Comparison of ENCODE assay signal across 26 mouse cellular contexts in the genomic region with DNA sequence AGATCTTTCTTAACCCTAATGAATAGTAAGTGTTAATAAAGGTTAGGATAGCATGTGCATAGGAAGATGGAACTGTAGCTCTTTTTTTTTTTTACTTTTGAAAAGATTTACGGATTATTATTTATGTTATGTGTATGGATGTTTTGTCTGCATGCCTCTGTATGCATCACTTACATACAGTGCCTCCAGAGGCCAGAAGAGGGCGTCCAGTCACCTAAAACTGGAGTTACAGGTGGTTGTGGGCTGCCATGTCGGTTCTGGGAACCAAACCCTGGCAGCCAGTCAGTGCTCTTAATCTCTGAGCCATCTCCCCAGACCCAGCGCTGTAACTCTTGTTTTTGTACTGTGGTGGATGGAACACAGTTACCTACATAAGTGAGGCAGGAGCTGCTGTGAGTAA. TPM values are rescaled to one million over a fixed set of nuclear protein-coding genes. Genes with fewer than 3 reads are reported as not detected.
A peak's percentile ranks its signal among the peaks of the same experiment; 100 is the strongest.
DNase-seq lines count a peak whose midpoint lies in the region; ATAC-seq and TF ChIP-seq lines count a peak whose summit lies in the region.
"Had no signal": no experiment of that assay in that cellular context is flagged by ENCODE, and none has a peak within 500 bp of the region (broad histone marks: within the 10 kb centered on the region; RNA-seq: fewer than 3 reads in every experiment).

No protein-coding gene starts in this region.

- H3K9ac ChIP-seq in intestine, postnatal 0 days (ENCODE audit: low read depth, low read length) = no peak overlapping the region
- no peak overlapping the region for H3K9ac ChIP-seq in intestine, embryonic 16.5 days (ENCODE audit: low read depth, low read length)
- H3K9ac ChIP-seq in lung, postnatal 0 days (replicated peaks; ENCODE audit: low read depth) = no peak overlapping the region
- no peak overlapping the region for H3K9ac ChIP-seq in MEL (ENCODE audit: control insufficient read depth, low read depth, low read length, poor library complexity, severe bottlenecking)
- H3K9ac ChIP-seq: embryonic facial prominence, embryonic 15.5 days; heart, embryonic 12.5 days; hindbrain, embryonic 13.5 days; limb, embryonic 12.5 days; liver, embryonic 13.5 days; lung, embryonic 15.5 days had no signal

- H3K4me1 ChIP-seq in intestine, postnatal 0 days (replicated peaks; ENCODE audit: control insufficient read depth, insufficient read depth, low read length) = no peaks in the 10 kb centered on the region
- peaks cover 17% of the 10 kb centered on the region; the same call in 1 of the 2 replicates for H3K4me1 ChIP-seq in intestine, embryonic 16.5 days (ENCODE audit: control insufficient read depth, insufficient read depth, low read length)
- H3K4me1 ChIP-seq in lung, postnatal 0 days (ENCODE audit: insufficient read depth, low read depth, low read length) = 0 out of 2 replicates have a peak, but pooled peaks cover 4% of the 10 kb centered on the region
- H3K4me1 ChIP-seq in MEL (ENCODE audit: control insufficient read depth in 1 of 2, insufficient read depth in 2 of 2, low read length in 2 of 2) = no peaks in the 10 kb centered on the region
- peaks cover 43% of the 10 kb centered on the region for H3K4me1 ChIP-seq in olfactory bulb, adult 2 months (ENCODE audit: control insufficient read depth, insufficient read depth, low read length)
- H3K4me1 ChIP-seq: liver, embryonic 13.5 days had no signal

- peak; percentile 31 for TF ChIP-seq RAD21 in MEL (IDR thresholded peaks at IDR 0.05; ENCODE audit: low read depth, low read length)

- no peak for DNase-seq in lung, postnatal 0 days (ENCODE audit: low spot score)
- DNase-seq in lung, postnatal 14 days = no peak
- DNase-seq in MEL (ENCODE audit: low read depth, low spot score) = peak; percentile 25
- no peak for DNase-seq in left cerebral cortex, adult 8-10 months (ENCODE audit: low spot score in 2 of 2)
- DNase-seq: adrenal gland, adult 8-10 months; cerebellum, adult 8-10 months; gastrocnemius, postnatal 10 days; heart, postnatal 14 days; kidney, postnatal 4 days; liver, embryonic 13.5 days; right cerebral cortex, postnatal 14 days had no signal

- TF ChIP-seq CTCF in intestine, postnatal 0 days (IDR thresholded peaks at IDR 0.05; ENCODE audit: low read depth) = peak; percentile 42
- TF ChIP-seq CTCF in lung, postnatal 0 days (IDR thresholded peaks at IDR 0.05) = peak; percentile 22; the same call in 1 of the 2 replicates
- peak in 2 of 3 experiments; percentile 37 to 53; a peak in 4 of 6 replicates for TF ChIP-seq CTCF in MEL (IDR thresholded peaks at IDR 0.05 in 2 of 3, conservative IDR thresholded peaks at IDR 0.05 in 1 of 3; ENCODE audit: control insufficient read depth in 1 of 3, insufficient read depth in 1 of 3, low read depth in 2 of 3, low read length in 3 of 3, poor library complexity in 1 of 3, severe bottlenecking in 1 of 3)
- TF ChIP-seq CTCF in olfactory bulb, adult 2 months (IDR thresholded peaks at IDR 0.05; ENCODE audit: insufficient read depth, low read depth, low read length) = 0 out of 2 replicates have a peak, but pooled peaks have one; percentile 13

- no peaks in the 10 kb centered on the region for H3K9me3 ChIP-seq in intestine, postnatal 0 days (ENCODE audit: control insufficient read depth)
- no peaks in the 10 kb centered on the region for H3K9me3 ChIP-seq in intestine, embryonic 16.5 days (ENCODE audit: control insufficient read depth, low read length)
- no peaks in the 10 kb centered on the region for H3K9me3 ChIP-seq in lung, postnatal 0 days (ENCODE audit: low read length)
- no peaks in the 10 kb centered on the region for H3K9me3 ChIP-seq in MEL (replicated peaks; ENCODE audit: insufficient read depth, low read length)
- H3K9me3 ChIP-seq: embryonic facial prominence, embryonic 15.5 days; heart, embryonic 12.5 days; hindbrain, embryonic 13.5 days; limb, embryonic 12.5 days; liver, embryonic 13.5 days; lung, embryonic 15.5 days had no signal

- H3K27ac ChIP-seq in intestine, postnatal 0 days (ENCODE audit: low read depth, low read length) = no peak overlapping the region
- no peak overlapping the region for H3K27ac ChIP-seq in intestine, embryonic 16.5 days (ENCODE audit: low read length)
- H3K27ac ChIP-seq in lung, postnatal 0 days (ENCODE audit: low read length) = no peak overlapping the region
- no peak overlapping the region for H3K27ac ChIP-seq in MEL (ENCODE audit: control insufficient read depth, low read depth, low read length)
- H3K27ac ChIP-seq in olfactory bulb, adult 2 months (ENCODE audit: insufficient read depth, low read depth, low read length) = no peak overlapping the region
- H3K27ac ChIP-seq: limb, embryonic 12.5 days; liver, embryonic 13.5 days; lung, embryonic 15.5 days had no signal

- ATAC-seq in intestine, postnatal 0 days = no peak
- no peak for ATAC-seq in intestine, embryonic 16.5 days
- no peak for ATAC-seq in lung, postnatal 0 days
- ATAC-seq: activated CD4-positive, CD25-positive, alpha-beta regulatory T cell, adult 4 months; forebrain, embryonic 14.5 days; Patski had no signal

- 63% methylated on average over 4 of the region's 4 CpGs for WGBS in intestine, postnatal 0 days
- WGBS in intestine, embryonic 16.5 days = 58% methylated on average over 4 of the region's 4 CpGs
- 66% methylated on average over 4 of the region's 4 CpGs for WGBS in lung, postnatal 0 days
- WGBS in olfactory bulb, adult 2 months = 57% methylated on average over 4 of the region's 4 CpGs

- H3K4me3 ChIP-seq in intestine, postnatal 0 days (ENCODE audit: low read depth, low read length) = no peak overlapping the region
- no peak overlapping the region for H3K4me3 ChIP-seq in intestine, embryonic 16.5 days (ENCODE audit: low read length)
- no peak overlapping the region for H3K4me3 ChIP-seq in lung, postnatal 0 days (ENCODE audit: low read depth, low read length)
- H3K4me3 ChIP-seq in MEL (ENCODE audit: control insufficient read depth in 1 of 2, insufficient read depth in 1 of 2, low read depth in 2 of 2, low read length in 2 of 2) = no peak overlapping the region
- no peak overlapping the region for H3K4me3 ChIP-seq in olfactory bulb, adult 2 months (ENCODE audit: insufficient read depth, low read depth, low read length)
- H3K4me3 ChIP-seq: embryonic facial prominence, embryonic 15.5 days; heart, embryonic 12.5 days; hindbrain, embryonic 13.5 days; limb, embryonic 12.5 days; liver, embryonic 13.5 days; lung, embryonic 15.5 days had no signal

- H3K79me2 ChIP-seq in MEL (ENCODE audit: control insufficient read depth, insufficient read depth, low read length, poor library complexity) = no peaks in the 10 kb centered on the region

- H3K4me2 ChIP-seq in intestine, postnatal 0 days (replicated peaks; ENCODE audit: low read depth) = no peak overlapping the region
- H3K4me2 ChIP-seq in intestine, embryonic 16.5 days (ENCODE audit: low read depth, low read length) = no peak overlapping the region
- H3K4me2 ChIP-seq in lung, postnatal 0 days (replicated peaks; ENCODE audit: low read depth, low read length) = no peak overlapping the region
- H3K4me2 ChIP-seq: embryonic facial prominence, embryonic 15.5 days; heart, embryonic 12.5 days; hindbrain, embryonic 13.5 days; limb, embryonic 12.5 days; liver, embryonic 13.5 days; lung, embryonic 15.5 days had no signal

- H3K27me3 ChIP-seq in intestine, postnatal 0 days (replicated peaks; ENCODE audit: control insufficient read depth, insufficient read depth, low read length) = no peaks in the 10 kb centered on the region
- H3K27me3 ChIP-seq in intestine, embryonic 16.5 days (replicated peaks; ENCODE audit: control insufficient read depth, insufficient read depth, low read length) = no peaks in the 10 kb centered on the region
- no peaks in the 10 kb centered on the region for H3K27me3 ChIP-seq in lung, postnatal 0 days (replicated peaks; ENCODE audit: insufficient read depth, low read length)
- peaks cover 1 to 3% of the 10 kb centered on the region in 2 experiments; a peak in 3 of 4 replicates for H3K27me3 ChIP-seq in MEL (ENCODE audit: control insufficient read depth in 1 of 2, insufficient read depth in 2 of 2, low read length in 2 of 2)
- H3K27me3 ChIP-seq: embryonic facial prominence, embryonic 15.5 days; limb, embryonic 12.5 days; lung, embryonic 15.5 days; Patski had no signal

- no peak for TF ChIP-seq EP300 in lung, postnatal 0 days (IDR thresholded peaks at IDR 0.05)
- TF ChIP-seq EP300 in MEL (IDR thresholded peaks at IDR 0.05; ENCODE audit: low read depth in 1 of 2, low read length in 2 of 2) = no peak

- TF ChIP-seq POLR2A in MEL (IDR thresholded peaks at IDR 0.05; ENCODE audit: control insufficient read depth in 1 of 2, insufficient read depth in 1 of 2, low read depth in 1 of 2, low read length in 2 of 2, poor library complexity in 1 of 2) = no peak
- TF ChIP-seq POLR2A in olfactory bulb, adult 2 months (IDR thresholded peaks at IDR 0.05; ENCODE audit: insufficient read depth, low read depth, low read length) = no peak

- peaks cover 16% of the 10 kb centered on the region; the same call in 1 of the 2 replicates for H3K36me3 ChIP-seq in intestine, postnatal 0 days (ENCODE audit: control insufficient read depth, insufficient read depth)
- H3K36me3 ChIP-seq in intestine, embryonic 16.5 days (ENCODE audit: control insufficient read depth, insufficient read depth, low read length) = peaks cover 2% of the 10 kb centered on the region; the same call in 1 of the 2 replicates
- H3K36me3 ChIP-seq in lung, postnatal 0 days (ENCODE audit: insufficient read depth, low read length) = no peaks in the 10 kb centered on the region
- H3K36me3 ChIP-seq in MEL (ENCODE audit: control insufficient read depth in 1 of 2, insufficient read depth in 2 of 2, low read length in 2 of 2) = no peaks in the 10 kb centered on the region
- H3K36me3 ChIP-seq: heart, embryonic 12.5 days; liver, embryonic 13.5 days; lung, embryonic 15.5 days had no signal

RNA-seq across cellular contexts. Expression of a gene that starts 27.8 kb away (rescaled TPM):
- 20.1 and 20.7 TPM in 2 replicates for polyA plus RNA-seq in intestine, postnatal 0 days (2015; fragmentation: Nextera tagmentation; extraction: Ambion mirVana)
- 47.1 and 51.4 TPM in 2 replicates for polyA plus RNA-seq in intestine, embryonic 16.5 days (2015; fragmentation: Nextera tagmentation; extraction: Ambion mirVana)
- 20.1 and 20.4 TPM in 2 replicates for polyA plus RNA-seq in lung, postnatal 0 days (2015; fragmentation: Nextera tagmentation; extraction: Ambion mirVana)
- 20.7 and 21.6 TPM in 2 replicates for total RNA-seq in MEL (2012; rRNA removed)
- polyA plus RNA-seq in MEL (2012; ENCODE audit: insufficient read depth in 1 of 2, insufficient read length in 2 of 2, low read depth in 1 of 2, low replicate concordance in 2 of 2, missing spikeins in 1 of 2) = 10 to 100 TPM in 1 of 2 experiments, not detected in 1; 99.8 TPM
- polyA plus RNA-seq in olfactory bulb, adult 2 months (2012; ENCODE audit: insufficient read depth, insufficient read length, low replicate concordance, missing spikeins) = not detected in 2 replicates
- 10 to 100 TPM; 65.8 to 82.5 (median 75.7) TPM for total RNA-seq in left cerebral cortex, adult 8-10 months (2022)

RNA-seq across cellular contexts. Expression of a gene that starts 28.8 kb away (rescaled TPM):
- polyA plus RNA-seq in intestine, postnatal 0 days (2015; fragmentation: Nextera tagmentation; extraction: Ambion mirVana) = 23.5 and 30.0 TPM in 2 replicates
- 11.8 and 12.5 TPM in 2 replicates for polyA plus RNA-seq in intestine, embryonic 16.5 days (2015; fragmentation: Nextera tagmentation; extraction: Ambion mirVana)
- 5.0 and 5.1 TPM in 2 replicates for polyA plus RNA-seq in lung, postnatal 0 days (2015; fragmentation: Nextera tagmentation; extraction: Ambion mirVana)
- total RNA-seq in MEL (2012; rRNA removed) = 0.42 and 0.49 TPM in 2 replicates
- 1 to 10 TPM in 1 of 2 experiments, not detected in 1; 5.0 TPM for polyA plus RNA-seq in MEL (2012; ENCODE audit: insufficient read depth in 1 of 2, insufficient read length in 2 of 2, low read depth in 1 of 2, low replicate concordance in 2 of 2, missing spikeins in 1 of 2)
- polyA plus RNA-seq in olfactory bulb, adult 2 months (2012; ENCODE audit: insufficient read depth, insufficient read length, low replicate concordance, missing spikeins) = 153 TPM in 1 of 2 replicates, not detected in the other
- total RNA-seq in left cerebral cortex, adult 8-10 months (2022) = 1,000 to 10,000 TPM; 1,127 to 1,189 (median 1,146) TPM
- total RNA-seq: common myeloid progenitor, adult 5-6 weeks; granulocyte monocyte progenitor cell, adult 5-6 weeks; monocyte, adult 5-6 weeks; neutrophil, adult 5-6 weeks had no signal
- polyA plus RNA-seq: activated CD4-positive, CD25-positive, alpha-beta regulatory T cell, adult 4 months had no signal

RNA-seq across cellular contexts. Expression of a gene that starts 36.4 kb away (rescaled TPM):
- 255 and 271 TPM in 2 replicates for polyA plus RNA-seq in intestine, postnatal 0 days (2015; fragmentation: Nextera tagmentation; extraction: Ambion mirVana)
- polyA plus RNA-seq in intestine, embryonic 16.5 days (2015; fragmentation: Nextera tagmentation; extraction: Ambion mirVana) = 342 and 377 TPM in 2 replicates
- polyA plus RNA-seq in lung, postnatal 0 days (2015; fragmentation: Nextera tagmentation; extraction: Ambion mirVana) = 290 and 299 TPM in 2 replicates
- total RNA-seq in MEL (2012; rRNA removed) = 342 and 371 TPM in 2 replicates
- polyA plus RNA-seq in MEL (2012; ENCODE audit: insufficient read depth in 1 of 2, insufficient read length in 2 of 2, low read depth in 1 of 2, low replicate concordance in 2 of 2, missing spikeins in 1 of 2) = 100 to 1,000 TPM in 1 of 2 experiments, not detected in 1; 480 TPM
- not detected in 2 replicates for polyA plus RNA-seq in olfactory bulb, adult 2 months (2012; ENCODE audit: insufficient read depth, insufficient read length, low replicate concordance, missing spikeins)
- 100 to 1,000 TPM; 204 to 222 (median 213) TPM for total RNA-seq in left cerebral cortex, adult 8-10 months (2022)

RNA-seq across cellular contexts. Expression of a gene that starts 37.1 kb away (rescaled TPM):
- 15.2 and 18.1 TPM in 2 replicates for polyA plus RNA-seq in intestine, postnatal 0 days (2015; fragmentation: Nextera tagmentation; extraction: Ambion mirVana)
- 21.5 and 21.6 TPM in 2 replicates for polyA plus RNA-seq in intestine, embryonic 16.5 days (2015; fragmentation: Nextera tagmentation; extraction: Ambion mirVana)
- polyA plus RNA-seq in lung, postnatal 0 days (2015; fragmentation: Nextera tagmentation; extraction: Ambion mirVana) = 20.0 and 21.9 TPM in 2 replicates
- total RNA-seq in MEL (2012; rRNA removed) = 20.3 TPM in 2 replicates
- 10 to 100 TPM in 1 of 2 experiments, not detected in 1; 38.6 TPM for polyA plus RNA-seq in MEL (2012; ENCODE audit: insufficient read depth in 1 of 2, insufficient read length in 2 of 2, low read depth in 1 of 2, low replicate concordance in 2 of 2, missing spikeins in 1 of 2)
- polyA plus RNA-seq in olfactory bulb, adult 2 months (2012; ENCODE audit: insufficient read depth, insufficient read length, low replicate concordance, missing spikeins) = 105 TPM in 1 of 2 replicates, not detected in the other
- total RNA-seq in left cerebral cortex, adult 8-10 months (2022) = 10 to 100 TPM; 87.7 to 91.0 (median 89.3) TPM

RNA-seq across cellular contexts. Expression of a gene that starts 57.4 kb away (rescaled TPM):
- polyA plus RNA-seq in intestine, postnatal 0 days (2015; fragmentation: Nextera tagmentation; extraction: Ambion mirVana) = 95.0 and 100 TPM in 2 replicates
- polyA plus RNA-seq in intestine, embryonic 16.5 days (2015; fragmentation: Nextera tagmentation; extraction: Ambion mirVana) = 44.2 and 45.8 TPM in 2 replicates
- 73.4 and 78.1 TPM in 2 replicates for polyA plus RNA-seq in lung, postnatal 0 days (2015; fragmentation: Nextera tagmentation; extraction: Ambion mirVana)
- 52.3 and 63.5 TPM in 2 replicates for total RNA-seq in MEL (2012; rRNA removed)
- 10 to 100 TPM in 1 of 2 experiments, not detected in 1; 62.9 TPM for polyA plus RNA-seq in MEL (2012; ENCODE audit: insufficient read depth in 1 of 2, insufficient read length in 2 of 2, low read depth in 1 of 2, low replicate concordance in 2 of 2, missing spikeins in 1 of 2)
- polyA plus RNA-seq in olfactory bulb, adult 2 months (2012; ENCODE audit: insufficient read depth, insufficient read length, low replicate concordance, missing spikeins) = not detected in 2 replicates
- 100 to 1,000 TPM; 226 to 280 (median 259) TPM for total RNA-seq in left cerebral cortex, adult 8-10 months (2022)
